Mouse (Mus musculus) neural tube, embryonic 15.5 days (tissue): ENCODE results near the gene Paqr8. TPM values are rescaled to one million over a fixed set of nuclear protein-coding genes. Genes with fewer than 3 reads are reported as not detected.
A peak's percentile ranks its signal among the peaks of the same experiment; 100 is the strongest.

ENCODE experiments used
- ATAC-seq: fragments of 200-750 bp; cut with Nextera tagmentation; 2 replicates; pipeline ENCODE4 v1.8.0; 2017; ENCODE audit warnings: mild to moderate bottlenecking, moderate TSS enrichment, moderate library complexity; ENCODE audit not compliant: low FRiP score
- H3K27ac ChIP-seq: fragments of 300-500 bp; sonication (generic); replicated peaks from 2 replicates; pipeline ENCODE4 v1.5.1; 2015; ENCODE audit warnings: mild to moderate bottlenecking, inconsistent platforms
- H3K27me3 ChIP-seq: fragments of 300-500 bp; sonication (generic); replicated peaks from 2 replicates; pipeline ENCODE4 v1.6.1; 2015; ENCODE audit warnings: inconsistent platforms
- H3K36me3 ChIP-seq: fragments of 300-500 bp; sonication (generic); 2 replicates; pipeline ENCODE4 v1.6.1; 2015; ENCODE audit warnings: inconsistent platforms
- H3K4me1 ChIP-seq: fragments of 300-500 bp; sonication (generic); 2 replicates; pipeline ENCODE4 v1.6.1; 2015; ENCODE audit warnings: inconsistent platforms
- H3K4me2 ChIP-seq: fragments of 300-500 bp; sonication (generic); 2 replicates; pipeline ENCODE4 v1.6.1; 2015; ENCODE audit warnings: inconsistent platforms, mild to moderate bottlenecking, moderate library complexity
- H3K4me3 ChIP-seq: fragments of 300-500 bp; sonication (generic); replicated peaks from 2 replicates; pipeline ENCODE4 v1.5.1; 2015; ENCODE audit warnings: mild to moderate bottlenecking, inconsistent platforms
- H3K9ac ChIP-seq: fragments of 300-500 bp; sonication (generic); replicated peaks from 2 replicates; pipeline ENCODE4 v1.6.1; 2015; ENCODE audit warnings: mild to moderate bottlenecking, inconsistent platforms
- H3K9me3 ChIP-seq: fragments of 300-500 bp; sonication (generic); replicated peaks from 2 replicates; pipeline ENCODE4 v1.6.1; 2016; ENCODE audit warnings: inconsistent platforms
- WGBS: fragments of 180-500 bp; shearing (Covaris S2); methylation state at CpG from one replicate; pipeline ENCODE4 v1.1.7; 2015; ENCODE audit warnings: mixed read lengths; 5-methylcytosine and 5-hydroxymethylcytosine counted together
- polyA plus RNA-seq: library from polyadenylated mRNA; unstranded; fragments of >200 nt; fragmentation: Nextera tagmentation; extraction: Ambion mirVana; gene quantifications from 2 replicates; pipeline ENCODE4 v1.2.1, GENCODE M21; 2015

The Paqr8 gene
- polyA plus RNA-seq, 1 experiment from 2014 or later = 25.8 TPM

GRCm38 (mm10) chr1:20933457-20933856, 43.1 kb downstream of the Paqr8 start:
- WGBS = 19% methylated on average over 7 of the region's 7 CpGs
- Histone ChIP-seq H3K4me2 (no peak overlapping the region), H3K36me3 (peaks cover 10% of the 10 kb centered on the region), H3K4me1 (no peaks in the 10 kb centered on the region), H3K9ac (no peak overlapping the region), H3K27me3 (no peaks in the 10 kb centered on the region), H3K9me3 (no peaks in the 10 kb centered on the region), H3K27ac (no peak overlapping the region), H3K4me3 (no peak overlapping the region)
- peak; percentile 83 for ATAC-seq

GRCm38 (mm10) chr1:20935106-20935505, 44.7 kb downstream of the Paqr8 start:
- WGBS = 79% methylated on average over 22 of the region's 22 CpGs
- ATAC-seq = no peak
- H3K4me1 ChIP-seq = no peaks in the 10 kb centered on the region
- no peak overlapping the region for H3K9ac ChIP-seq
- H3K36me3 ChIP-seq = peaks cover 10% of the 10 kb centered on the region
- H3K4me2 ChIP-seq = no peak overlapping the region
- H3K27me3 ChIP-seq = no peaks in the 10 kb centered on the region
- no peaks in the 10 kb centered on the region for H3K9me3 ChIP-seq
- H3K27ac ChIP-seq = no peak overlapping the region
- no peak overlapping the region for H3K4me3 ChIP-seq

- Histone ChIP-seq H3K27me3 (no peaks in the 10 kb centered on the region), H3K4me3 (no peak overlapping the region), H3K9ac (no peak overlapping the region), H3K4me2 (no peak overlapping the region), H3K36me3 (peaks cover 10% of the 10 kb centered on the region), H3K27ac (no peak overlapping the region), H3K9me3 (no peaks in the 10 kb centered on the region), H3K4me1 (no peaks in the 10 kb centered on the region)
- peak; percentile 74; the same call in 1 of the 2 replicates for ATAC-seq
- WGBS = 31% methylated on average over 3 of the region's 3 CpGs
These were observed 48.6 kb downstream of the Paqr8 start for GRCm38 (mm10) chr1:20939046-20939445.

GRCm38 (mm10) chr1:20940151-20940550, 49.7 kb downstream of the Paqr8 start:
- ATAC-seq = no peak

GRCm38 (mm10) chr1:20941322-20941721, 50.9 kb downstream of the Paqr8 start:
- no peaks in the 10 kb centered on the region for H3K9me3 ChIP-seq
- H3K4me3 ChIP-seq = no peak overlapping the region
- H3K27ac ChIP-seq = no peak overlapping the region
- H3K27me3 ChIP-seq = no peaks in the 10 kb centered on the region
- H3K36me3 ChIP-seq = no peaks in the 10 kb centered on the region
- 47% methylated on average over 2 of the region's 2 CpGs for WGBS
- H3K4me2 ChIP-seq = no peak overlapping the region
- no peak overlapping the region for H3K9ac ChIP-seq
- no peak for ATAC-seq
- H3K4me1 ChIP-seq = no peaks in the 10 kb centered on the region

More at GRCm38 (mm10) chr1:20940151-20940550, 49.7 kb downstream of the Paqr8 start:
- Histone ChIP-seq H3K4me2 (no peak overlapping the region), H3K27me3 (no peaks in the 10 kb centered on the region), H3K4me1 (no peaks in the 10 kb centered on the region), H3K27ac (no peak overlapping the region), H3K9me3 (no peaks in the 10 kb centered on the region), H3K36me3 (peaks cover 4% of the 10 kb centered on the region), H3K4me3 (no peak overlapping the region), H3K9ac (no peak overlapping the region)
- 74% methylated on average over 16 of the region's 16 CpGs for WGBS

- WGBS = 71% methylated on average over 7 of the region's 7 CpGs
- H3K27ac ChIP-seq = no peak overlapping the region
- no peak overlapping the region for H3K9ac ChIP-seq
- H3K4me2 ChIP-seq = no peak overlapping the region
- H3K9me3 ChIP-seq = no peaks in the 10 kb centered on the region
- H3K27me3 ChIP-seq = no peaks in the 10 kb centered on the region
- H3K36me3 ChIP-seq = no peaks in the 10 kb centered on the region
- ATAC-seq = no peak
- H3K4me1 ChIP-seq = no peaks in the 10 kb centered on the region
- no peak overlapping the region for H3K4me3 ChIP-seq
These were observed 51.5 kb downstream of the Paqr8 start for GRCm38 (mm10) chr1:20941857-20942256.

GRCm38 (mm10) chr1:20943016-20943415, 52.6 kb downstream of the Paqr8 start:
- no peak overlapping the region for H3K4me3 ChIP-seq
- H3K36me3 ChIP-seq = no peaks in the 10 kb centered on the region
- no peak overlapping the region for H3K27ac ChIP-seq
- H3K4me2 ChIP-seq = no peak overlapping the region
- no peaks in the 10 kb centered on the region for H3K27me3 ChIP-seq
- no peak for ATAC-seq
- 97% methylated on average over 2 of the region's 2 CpGs for WGBS
- H3K4me1 ChIP-seq = no peaks in the 10 kb centered on the region
- H3K9me3 ChIP-seq = no peaks in the 10 kb centered on the region
- H3K9ac ChIP-seq = no peak overlapping the region

- peak within 1 kb of the TSS; percentile 70 for H3K4me2 ChIP-seq
- peaks cover 13% of the 10 kb centered on the region for H3K4me1 ChIP-seq
- peak; percentile 98 for ATAC-seq
- under 1% methylated on average over 21 of the region's 23 CpGs for WGBS
- no peaks in the 10 kb centered on the region for H3K9me3 ChIP-seq
- peak within 1 kb of the TSS; percentile 82 for H3K27ac ChIP-seq
- peak within 1 kb of the TSS; percentile 56 for H3K9ac ChIP-seq
- peak within 1 kb of the TSS; percentile 51 for H3K4me3 ChIP-seq
- H3K36me3 ChIP-seq = no peaks in the 10 kb centered on the region
- H3K27me3 ChIP-seq = no peaks in the 10 kb centered on the region
These were observed 60.9 kb downstream of the Paqr8 start, which contains the start of gene Efhc1 for GRCm38 (mm10) chr1:20951300-20951763. Gene Efhc1, plus strand, starts transcription at chr1:20951626.

- Histone ChIP-seq H3K27ac (peak overlapping the region; percentile 82), H3K9ac (peak overlapping the region; percentile 56), H3K4me3 (peak overlapping the region; percentile 51), H3K27me3 (no peaks in the 10 kb centered on the region), H3K36me3 (no peaks in the 10 kb centered on the region), H3K4me1 (peaks cover 13% of the 10 kb centered on the region), H3K9me3 (no peaks in the 10 kb centered on the region), H3K4me2 (peak overlapping the region; percentile 70)
- WGBS = 2% methylated on average over 15 of the region's 16 CpGs
- ATAC-seq = peak; percentile 73
These were observed 61.4 kb downstream of the Paqr8 start for GRCm38 (mm10) chr1:20951799-20952198.

GRCm38 (mm10) chr1:20954876-20955275, 64.5 kb downstream of the Paqr8 start:
- H3K36me3 ChIP-seq = no peaks in the 10 kb centered on the region
- H3K9ac ChIP-seq = no peak overlapping the region
- no peak overlapping the region for H3K4me2 ChIP-seq
- no peaks in the 10 kb centered on the region for H3K27me3 ChIP-seq
- H3K4me1 ChIP-seq = peaks cover 13% of the 10 kb centered on the region
- 84% methylated on average over 3 of the region's 3 CpGs for WGBS
- H3K27ac ChIP-seq = no peak overlapping the region
- ATAC-seq = no peak
- H3K4me3 ChIP-seq = no peak overlapping the region
- H3K9me3 ChIP-seq = no peaks in the 10 kb centered on the region

GRCm38 (mm10) chr1:20969642-20970041, 79.2 kb downstream of the Paqr8 start:
- no peak overlapping the region for H3K27ac ChIP-seq
- no peaks in the 10 kb centered on the region for H3K36me3 ChIP-seq
- H3K27me3 ChIP-seq = no peaks in the 10 kb centered on the region
- 87% methylated on average over 2 of the region's 2 CpGs for WGBS
- no peaks in the 10 kb centered on the region for H3K4me1 ChIP-seq
- H3K9me3 ChIP-seq = no peaks in the 10 kb centered on the region
- no peak overlapping the region for H3K4me3 ChIP-seq
- no peak for ATAC-seq
- no peak overlapping the region for H3K9ac ChIP-seq
- H3K4me2 ChIP-seq = no peak overlapping the region

GRCm38 (mm10) chr1:20973389-20973788, 83.0 kb downstream of the Paqr8 start:
- Histone ChIP-seq H3K9ac (no peak overlapping the region), H3K4me2 (no peak overlapping the region), H3K27ac (no peak overlapping the region), H3K4me1 (no peaks in the 10 kb centered on the region), H3K36me3 (no peaks in the 10 kb centered on the region), H3K27me3 (no peaks in the 10 kb centered on the region), H3K4me3 (no peak overlapping the region), H3K9me3 (no peaks in the 10 kb centered on the region)
- no peak for ATAC-seq
- WGBS = 95% methylated on average over 6 of the region's 6 CpGs
